Mouse (Mus musculus) C2C12 (cell line): ENCODE results near the gene Fam83d. TPM values are rescaled to one million over a fixed set of nuclear protein-coding genes. Genes with fewer than 3 reads are reported as not detected.
"Not testable (repeated sequence)": the region's sequence is repeated elsewhere in the genome, so short reads cannot be mapped to it uniquely, and the experiment has no call there.

ENCODE experiments used
- H3K27me3 ChIP-seq: one replicate; pipeline ENCODE4 v1.6.1; 2011; ENCODE audit not compliant: control insufficient read depth, insufficient read depth, insufficient read length
- H3K36me3 ChIP-seq: one replicate; pipeline ENCODE4 v1.6.1; 2011; ENCODE audit not compliant: control insufficient read depth, insufficient read depth
- H3K4me3 ChIP-seq: one replicate; pipeline ENCODE4 v1.5.1; 2011; ENCODE audit warnings: mild to moderate bottlenecking, control low read depth; ENCODE audit not compliant: poor library complexity, insufficient read depth, severe bottlenecking
- H3K79me2 ChIP-seq: one replicate; pipeline ENCODE4 v1.6.1; 2011; ENCODE audit not compliant: control insufficient read depth, insufficient read depth
- H3K79me3 ChIP-seq: one replicate; pipeline ENCODE4 v1.6.1; 2011; ENCODE audit warnings: low read depth, control low read depth
- H3ac ChIP-seq: one replicate; pipeline ENCODE3; 2011; ENCODE audit warnings: low read depth; ENCODE audit not compliant: control insufficient read depth, insufficient read length
- CEBPB ChIP-seq: IDR thresholded peaks from one replicate; pipeline ENCODE4 v1.6.1; 2011; ENCODE audit warnings: low read depth, mild to moderate bottlenecking, control low read depth, moderate library complexity
- CTCF ChIP-seq: IDR thresholded peaks from one replicate; pipeline ENCODE4 v1.5.1; 2011; ENCODE audit not compliant: control insufficient read depth, insufficient read depth, insufficient read length
- FOSL1 ChIP-seq: IDR thresholded peaks from one replicate; pipeline ENCODE4 v1.8.0; 2011; ENCODE audit warnings: mild to moderate bottlenecking, low read length; ENCODE audit not compliant: poor library complexity, insufficient read depth, severe bottlenecking
- MAX ChIP-seq: IDR thresholded peaks from one replicate; pipeline ENCODE4 v1.6.1; 2011; ENCODE audit warnings: mild to moderate bottlenecking, control low read depth
- MYOD1 ChIP-seq: IDR thresholded peaks from one replicate; pipeline ENCODE4 v1.6.1; 2011; ENCODE audit warnings: low read depth; ENCODE audit not compliant: control insufficient read depth, insufficient read length
- MYOG ChIP-seq: IDR thresholded peaks from one replicate; pipeline ENCODE4 v1.6.1; 2011; ENCODE audit not compliant: control insufficient read depth, insufficient read length; ENCODE audit errors: extremely low read depth
- USF1 ChIP-seq: IDR thresholded peaks from one replicate; pipeline ENCODE4 v1.6.1; 2011; ENCODE audit warnings: low read depth, mild to moderate bottlenecking, control low read depth, moderate library complexity
- polyA plus RNA-seq: library from polyadenylated mRNA; unstranded; fragments of >200 nt; fragmentation: generic; extraction: Trizol; gene quantifications from one replicate; pipeline ENCODE4 v1.2.1, GENCODE M21; 2012; ENCODE audit warnings: missing spikeins

Gene Fam83d
- polyA plus RNA-seq, 1 experiment: 33.3 TPM

GRCm38 (mm10) chr2:158733914-158734313, 34.0 kb upstream of the Fam83d start:
- no peaks in the 10 kb centered on the region for H3K79me3 ChIP-seq
- H3K36me3 ChIP-seq: no peaks in the 10 kb centered on the region
- TF ChIP-seq MYOG (no peak), FOSL1 (no peak), CEBPB (no peak), MYOD1 (no peak), USF1 (no peak), CTCF (no peak), MAX (no peak)
- H3K79me2 ChIP-seq: no peaks in the 10 kb centered on the region
- no peak overlapping the region for H3K4me3 ChIP-seq
- no peak overlapping the region for H3ac ChIP-seq
- no peaks in the 10 kb centered on the region for H3K27me3 ChIP-seq

DNA sequence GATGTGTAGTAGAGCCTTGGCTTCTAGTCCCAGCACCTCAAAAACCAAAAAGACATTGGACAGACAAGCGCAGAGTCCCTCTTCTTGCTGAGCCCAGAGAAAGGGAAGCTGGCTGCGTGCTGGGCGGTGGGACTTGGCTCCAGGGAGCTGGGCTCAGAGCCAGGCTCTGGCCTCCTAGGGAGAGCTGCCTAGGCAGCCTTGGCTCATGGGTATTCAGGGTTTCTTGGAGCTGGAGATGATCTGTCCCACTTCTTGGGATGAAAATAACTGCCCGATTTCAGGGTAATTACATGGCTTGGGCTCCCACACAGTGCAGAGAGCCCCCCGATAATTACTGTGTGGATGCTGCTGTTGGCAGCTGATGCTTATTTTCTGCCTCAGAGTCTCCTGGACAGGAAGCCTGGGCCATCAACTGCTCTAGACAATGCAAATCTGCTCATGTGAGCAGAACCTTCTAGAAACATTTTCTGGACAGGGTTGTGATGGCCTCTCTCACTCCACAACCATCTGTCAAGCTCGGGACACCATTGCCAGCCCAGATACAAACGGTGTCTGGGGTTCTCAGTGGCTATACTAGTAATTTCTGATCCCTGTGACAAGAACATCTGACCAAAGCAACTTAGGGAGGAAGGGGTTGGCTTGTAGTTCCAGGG, 33.3 kb upstream of the Fam83d start:
- H3K79me2 ChIP-seq: no peaks in the 10 kb centered on the region
- H3K79me3 ChIP-seq: no peaks in the 10 kb centered on the region
- H3K36me3 ChIP-seq: no peaks in the 10 kb centered on the region
- TF ChIP-seq USF1: no peak
- TF ChIP-seq MAX: no peak
- no peak for TF ChIP-seq MYOG
- no peak for TF ChIP-seq FOSL1
- no peak for TF ChIP-seq MYOD1
- TF ChIP-seq CEBPB: no peak
- TF ChIP-seq CTCF: no peak
- no peak overlapping the region for H3ac ChIP-seq
- H3K27me3 ChIP-seq: no peaks in the 10 kb centered on the region
- H3K4me3 ChIP-seq: no peak overlapping the region

- Histone ChIP-seq H3K36me3 (no peaks in the 10 kb centered on the region), H3K79me2 (no peaks in the 10 kb centered on the region), H3ac (no peak overlapping the region), H3K79me3 (no peaks in the 10 kb centered on the region), H3K27me3 (no peaks in the 10 kb centered on the region), H3K4me3 (no peak overlapping the region)
- no peak for TF ChIP-seq CTCF
- no peak for TF ChIP-seq USF1
- TF ChIP-seq MAX: no peak
- TF ChIP-seq MYOG: no peak
- no peak for TF ChIP-seq FOSL1
- TF ChIP-seq MYOD1: no peak
- TF ChIP-seq CEBPB: no peak
Observed at GRCm38 (mm10) chr2:158735340-158735739, 32.6 kb upstream of the Fam83d start.

DNA sequence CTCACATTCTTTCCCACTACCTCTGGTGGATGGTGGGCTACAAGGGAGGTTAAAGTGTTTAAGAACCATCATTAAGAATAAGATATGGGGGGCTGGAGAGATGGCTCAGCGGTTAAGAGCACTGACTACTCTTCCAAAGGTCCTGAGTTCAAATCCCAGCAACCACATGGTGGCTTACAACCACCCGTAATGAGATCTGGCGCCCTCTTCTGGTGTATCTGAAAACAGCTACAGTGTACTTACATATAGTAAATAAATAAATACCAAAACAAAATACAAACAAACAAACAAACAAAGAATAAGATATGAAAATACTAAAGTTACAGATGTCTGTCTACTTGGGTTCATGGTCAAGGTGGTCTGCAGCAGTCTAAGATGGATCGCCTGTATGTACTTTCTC, 31.6 kb upstream of the Fam83d start:
- not testable (repeated sequence) for H3K79me3 ChIP-seq, H3K27me3 ChIP-seq, H3ac ChIP-seq, H3K36me3 ChIP-seq, H3K4me3 ChIP-seq, H3K79me2 ChIP-seq

GRCm38 (mm10) chr2:158738591-158738990, 29.3 kb upstream of the Fam83d start:
- no peak for TF ChIP-seq CEBPB
- TF ChIP-seq FOSL1: no peak
- no peak for TF ChIP-seq MAX
- no peak for TF ChIP-seq CTCF
- no peak for TF ChIP-seq USF1
- no peak for TF ChIP-seq MYOD1
- TF ChIP-seq MYOG: no peak
- H3K27me3 ChIP-seq: no peaks in the 10 kb centered on the region
- no peak overlapping the region for H3ac ChIP-seq
- H3K79me2 ChIP-seq: no peaks in the 10 kb centered on the region
- no peak overlapping the region for H3K4me3 ChIP-seq
- H3K36me3 ChIP-seq: no peaks in the 10 kb centered on the region
- no peaks in the 10 kb centered on the region for H3K79me3 ChIP-seq

- no peaks in the 10 kb centered on the region for H3K27me3 ChIP-seq
- no peaks in the 10 kb centered on the region for H3K79me2 ChIP-seq
- TF ChIP-seq CEBPB (no peak), USF1 (no peak), MYOG (no peak), FOSL1 (no peak), MAX (no peak), CTCF (no peak), MYOD1 (no peak)
- no peaks in the 10 kb centered on the region for H3K79me3 ChIP-seq
- H3K4me3 ChIP-seq: no peak overlapping the region
- H3ac ChIP-seq: no peak overlapping the region
- no peaks in the 10 kb centered on the region for H3K36me3 ChIP-seq
Observed at GRCm38 (mm10) chr2:158739113-158739512, 28.8 kb upstream of the Fam83d start.
